Comparison of ENCODE assay signal across 14 mouse cellular contexts in genomic region chr6:31523039-31523438, GRCm38 (mm10). TPM values are rescaled to one million over a fixed set of nuclear protein-coding genes. Genes with fewer than 3 reads are reported as not detected.
DNase-seq lines count a peak whose midpoint lies in the region; TF ChIP-seq lines count a peak whose summit lies in the region.
"Had no signal": no experiment of that assay in that cellular context is flagged by ENCODE, and none has a peak within 500 bp of the region (broad histone marks: within the 10 kb centered on the region; RNA-seq: fewer than 3 reads in every experiment).

No protein-coding gene starts in this region.

- TF ChIP-seq CTCF in brain, embryonic 14.5 days (IDR thresholded peaks at IDR 0.05; ENCODE audit: borderline replicate concordance, extremely low read depth, insufficient read depth, insufficient read length) = no peak

- intact Hi-C loops in left cerebral cortex, postnatal 25 days (cut with DNase I) = no loop called here

- DNase-seq in frontal cortex, postnatal 36 days (ENCODE audit: low spot score in 2 of 2) = peak; percentile 55 to 69
- no peak for DNase-seq in frontal cortex, postnatal 10 days (ENCODE audit: low spot score in 2 of 2)
- peak; percentile 64 for DNase-seq in layer of hippocampus, adult 9-11 months
- DNase-seq in layer of hippocampus, adult 8-10 months (ENCODE audit: low spot score in 2 of 2) = no peak
- DNase-seq in brain, embryonic 14.5 days (ENCODE audit: low read depth) = peak; percentile 49
- DNase-seq in left cerebral cortex, postnatal 25 days (ENCODE audit: low spot score in 2 of 2) = peak; percentile 75 to 90
- no peak for DNase-seq in embryo, embryonic 9.5 days (ENCODE audit: extremely low spot score)
- DNase-seq in retina, postnatal 1 day = no peak
- DNase-seq: adrenal gland, postnatal 10 days; cerebellum, adult 18-20 months; cerebellum, postnatal 36 days; heart, postnatal 4 days; layer of hippocampus, postnatal 36 days; thymus, postnatal 14 days had no signal

- no peak for TF ChIP-seq POLR2A in brain, embryonic 14.5 days (IDR thresholded peaks at IDR 0.05; ENCODE audit: borderline replicate concordance, extremely low read depth, insufficient read depth, insufficient read length, poor library complexity, severe bottlenecking)

RNA-seq across cellular contexts. Expression of gene Podxl, which starts 40.7 kb away (rescaled TPM):
- 10 to 100 TPM; 17.8 to 20.8 (median 18.8) TPM for total RNA-seq in layer of hippocampus, adult 8-10 months (2022)
- polyA plus RNA-seq in brain, embryonic 14.5 days (2012; rRNA removed) = 16.6 and 24.5 TPM in 2 replicates
- total RNA-seq in left cerebral cortex, postnatal 25 days (2021) = 10 to 100 TPM; 15.1 to 18.0 TPM

Comparison
In these comparisons a context has a peak if more than half of its experiments do, and no peak if none do; other contexts are left out.
1. DNase-seq: peak in frontal cortex, postnatal 36 days (2 of 2), layer of hippocampus, adult 9-11 months (single experiment), brain, embryonic 14.5 days (single experiment) and left cerebral cortex, postnatal 25 days (2 of 2); none in frontal cortex, postnatal 10 days (0 of 2), layer of hippocampus, adult 8-10 months (0 of 2), embryo, embryonic 9.5 days (single experiment) and retina, postnatal 1 day (single experiment).